Mouse (Mus musculus): ENCODE data around the gene Dach1. TPM values are rescaled to one million over a fixed set of nuclear protein-coding genes. Genes with fewer than 3 reads are reported as not detected.

Dach1 gene
- polyA plus RNA-seq, 1 experiment from 2014 or later: 33.7 TPM

DNA sequence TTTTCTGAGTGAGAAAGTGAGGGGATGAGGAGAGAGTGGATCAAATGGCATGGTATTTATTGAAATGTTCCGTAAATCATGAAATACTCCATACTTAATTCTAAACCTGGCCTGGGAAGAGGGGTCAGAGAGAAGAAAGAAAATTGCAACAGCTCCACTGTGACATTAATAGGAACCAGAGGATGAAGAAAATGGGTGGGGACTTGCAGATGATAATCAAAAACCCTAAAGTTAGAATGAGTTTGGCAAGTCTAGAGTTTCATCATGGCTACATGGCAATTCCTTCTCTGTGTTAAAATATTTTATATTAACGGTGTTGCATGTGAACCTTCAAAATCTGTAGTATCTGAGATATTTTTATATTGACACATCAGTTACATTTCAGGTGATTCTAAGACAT lies 80.3 kb downstream of the Dach1 start:
- H3K27ac ChIP-seq (ENCODE audit: low read depth, low read length): no peak overlapping the region
- DNase-seq (ENCODE audit: low spot score): no peak
- no peaks in the 10 kb centered on the region for H3K27me3 ChIP-seq (ENCODE audit: control insufficient read depth, insufficient read depth, low read length)
- H3K4me2 ChIP-seq (replicated peaks; ENCODE audit: low read depth, low read length): no peak overlapping the region
- H3K9ac ChIP-seq (ENCODE audit: low read depth, low read length): no peak overlapping the region
- H3K4me1 ChIP-seq (replicated peaks; ENCODE audit: control insufficient read depth, insufficient read depth, low read length): no peaks in the 10 kb centered on the region
- no peak for ATAC-seq (ENCODE audit: low FRiP score)
- H3K9me3 ChIP-seq (ENCODE audit: control insufficient read depth, low read length): no peaks in the 10 kb centered on the region
- H3K36me3 ChIP-seq (ENCODE audit: control insufficient read depth, insufficient read depth, low read length): no peaks in the 10 kb centered on the region
- no peak overlapping the region for H3K4me3 ChIP-seq (ENCODE audit: low read depth, low read length)
- 89% methylated on average over 2 of the region's 2 CpGs for WGBS

DNA sequence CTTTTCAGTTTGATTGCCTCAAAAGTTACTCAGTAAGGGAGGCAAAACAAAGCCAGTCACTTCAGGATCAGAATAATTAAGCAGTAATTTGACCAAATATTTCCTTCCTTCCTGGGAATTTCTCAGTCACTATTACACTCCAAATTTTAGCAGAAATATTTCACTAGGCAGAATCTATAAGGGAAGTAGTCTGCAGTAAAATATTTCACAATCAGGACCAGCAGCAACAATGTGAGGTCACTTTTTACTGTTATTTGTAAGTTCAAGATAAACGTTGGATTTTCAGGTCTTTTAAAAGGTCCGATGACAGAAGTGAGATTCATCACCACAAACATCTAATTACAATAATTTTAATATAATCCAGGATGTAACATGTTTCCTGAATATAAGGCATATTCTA lies 82.2 kb downstream of the Dach1 start:
- DNase-seq (ENCODE audit: low spot score) (no peak), ATAC-seq (ENCODE audit: low FRiP score) (no peak)
- H3K9ac ChIP-seq (ENCODE audit: low read depth, low read length): no peak overlapping the region
- H3K27ac ChIP-seq (ENCODE audit: low read depth, low read length): no peak overlapping the region
- no peaks in the 10 kb centered on the region for H3K36me3 ChIP-seq (ENCODE audit: control insufficient read depth, insufficient read depth, low read length)
- no peak overlapping the region for H3K4me2 ChIP-seq (replicated peaks; ENCODE audit: low read depth, low read length)
- H3K4me3 ChIP-seq (ENCODE audit: low read depth, low read length): no peak overlapping the region
- 76% methylated on average over 2 of the region's 2 CpGs for WGBS
- H3K4me1 ChIP-seq (replicated peaks; ENCODE audit: control insufficient read depth, insufficient read depth, low read length): no peaks in the 10 kb centered on the region
- no peaks in the 10 kb centered on the region for H3K9me3 ChIP-seq (ENCODE audit: control insufficient read depth, low read length)
- no peaks in the 10 kb centered on the region for H3K27me3 ChIP-seq (ENCODE audit: control insufficient read depth, insufficient read depth, low read length)

DNA sequence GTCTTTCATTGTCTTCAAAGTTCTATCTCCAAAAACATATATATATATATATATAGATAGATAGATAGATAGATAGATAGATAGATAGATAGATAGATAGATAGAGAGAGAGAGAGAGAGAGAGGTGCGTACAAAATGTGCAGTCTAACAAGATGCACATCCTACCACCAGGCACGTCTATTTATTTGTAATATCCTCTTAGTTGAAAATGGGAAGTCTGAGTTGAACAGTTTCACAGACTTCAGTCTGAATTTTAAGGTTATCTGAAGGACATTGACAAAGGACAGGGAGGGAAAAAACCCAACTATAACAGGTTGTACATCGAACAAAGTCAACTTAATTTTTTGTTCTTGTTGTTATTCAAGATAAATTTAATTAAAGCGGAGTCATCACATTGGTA lies 82.8 kb downstream of the Dach1 start:
- H3K9ac ChIP-seq (ENCODE audit: low read depth, low read length): no peak overlapping the region
- no peaks in the 10 kb centered on the region for H3K27me3 ChIP-seq (ENCODE audit: control insufficient read depth, insufficient read depth, low read length)
- ATAC-seq (ENCODE audit: low FRiP score) (no peak), DNase-seq (ENCODE audit: low spot score) (no peak)
- H3K4me2 ChIP-seq (replicated peaks; ENCODE audit: low read depth, low read length): no peak overlapping the region
- 92% methylated on average over 4 of the region's 4 CpGs for WGBS
- no peak overlapping the region for H3K27ac ChIP-seq (ENCODE audit: low read depth, low read length)
- H3K4me3 ChIP-seq (ENCODE audit: low read depth, low read length): no peak overlapping the region
- no peaks in the 10 kb centered on the region for H3K4me1 ChIP-seq (replicated peaks; ENCODE audit: control insufficient read depth, insufficient read depth, low read length)
- no peaks in the 10 kb centered on the region for H3K9me3 ChIP-seq (ENCODE audit: control insufficient read depth, low read length)
- no peaks in the 10 kb centered on the region for H3K36me3 ChIP-seq (ENCODE audit: control insufficient read depth, insufficient read depth, low read length)

DNA sequence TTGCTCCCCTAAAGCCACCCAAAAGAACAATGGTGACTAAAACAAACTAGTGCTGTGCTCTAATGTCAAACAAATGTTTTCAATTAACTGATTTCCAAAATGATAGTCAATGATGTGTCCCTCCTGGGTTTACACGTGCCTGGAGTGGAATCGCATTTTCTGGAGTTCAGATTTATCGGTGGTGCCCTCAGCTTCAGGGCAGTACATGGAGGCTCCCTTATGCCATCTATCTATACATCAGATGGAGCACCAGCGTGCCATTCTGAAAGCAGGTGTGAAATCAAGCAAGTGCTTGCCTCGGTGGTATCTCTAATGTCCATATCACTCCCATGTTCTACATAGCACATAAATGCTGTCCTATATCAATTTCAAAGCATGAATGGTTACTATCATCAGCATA lies 84.4 kb downstream of the Dach1 start:
- H3K27ac ChIP-seq (ENCODE audit: low read depth, low read length): no peak overlapping the region
- DNase-seq (ENCODE audit: low spot score): no peak
- 80% methylated on average over 5 of the region's 5 CpGs for WGBS
- H3K27me3 ChIP-seq (ENCODE audit: control insufficient read depth, insufficient read depth, low read length): no peaks in the 10 kb centered on the region
- no peaks in the 10 kb centered on the region for H3K4me1 ChIP-seq (replicated peaks; ENCODE audit: control insufficient read depth, insufficient read depth, low read length)
- no peak overlapping the region for H3K4me3 ChIP-seq (ENCODE audit: low read depth, low read length)
- H3K36me3 ChIP-seq (ENCODE audit: control insufficient read depth, insufficient read depth, low read length): no peaks in the 10 kb centered on the region
- no peak overlapping the region for H3K9ac ChIP-seq (ENCODE audit: low read depth, low read length)
- ATAC-seq (ENCODE audit: low FRiP score): no peak
- no peaks in the 10 kb centered on the region for H3K9me3 ChIP-seq (ENCODE audit: control insufficient read depth, low read length)
- no peak overlapping the region for H3K4me2 ChIP-seq (replicated peaks; ENCODE audit: low read depth, low read length)

DNA sequence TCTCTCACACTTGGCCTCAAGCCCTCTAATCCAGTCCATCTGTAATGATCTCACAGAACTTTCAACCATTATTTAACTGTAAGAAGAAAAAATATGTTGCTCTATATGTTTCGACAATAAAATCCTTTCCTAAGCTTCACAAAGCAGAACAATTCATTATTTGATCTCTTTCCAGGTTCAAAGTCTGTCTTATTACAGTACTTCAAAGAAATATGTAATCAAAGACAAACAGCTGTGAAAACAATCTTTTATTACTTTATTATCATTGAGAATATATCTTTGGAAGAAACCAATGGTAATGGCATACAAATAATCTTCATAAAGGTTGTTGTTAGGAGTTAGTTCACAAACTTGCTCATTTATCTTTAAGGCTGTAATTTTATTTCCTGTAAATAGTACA lies 84.8 kb downstream of the Dach1 start:
- Histone ChIP-seq H3K9ac (ENCODE audit: low read depth, low read length) (no peak overlapping the region), H3K27ac (ENCODE audit: low read depth, low read length) (no peak overlapping the region), H3K4me3 (ENCODE audit: low read depth, low read length) (no peak overlapping the region), H3K36me3 (ENCODE audit: control insufficient read depth, insufficient read depth, low read length) (no peaks in the 10 kb centered on the region), H3K27me3 (ENCODE audit: control insufficient read depth, insufficient read depth, low read length) (no peaks in the 10 kb centered on the region), H3K9me3 (ENCODE audit: control insufficient read depth, low read length) (no peaks in the 10 kb centered on the region), H3K4me1 (replicated peaks; ENCODE audit: control insufficient read depth, insufficient read depth, low read length) (no peaks in the 10 kb centered on the region), H3K4me2 (replicated peaks; ENCODE audit: low read depth, low read length) (no peak overlapping the region)
- no peak for DNase-seq (ENCODE audit: low spot score)
- ATAC-seq (ENCODE audit: low FRiP score): no peak
- WGBS: 87% methylated on average over 1 of the region's 1 CpGs

DNA sequence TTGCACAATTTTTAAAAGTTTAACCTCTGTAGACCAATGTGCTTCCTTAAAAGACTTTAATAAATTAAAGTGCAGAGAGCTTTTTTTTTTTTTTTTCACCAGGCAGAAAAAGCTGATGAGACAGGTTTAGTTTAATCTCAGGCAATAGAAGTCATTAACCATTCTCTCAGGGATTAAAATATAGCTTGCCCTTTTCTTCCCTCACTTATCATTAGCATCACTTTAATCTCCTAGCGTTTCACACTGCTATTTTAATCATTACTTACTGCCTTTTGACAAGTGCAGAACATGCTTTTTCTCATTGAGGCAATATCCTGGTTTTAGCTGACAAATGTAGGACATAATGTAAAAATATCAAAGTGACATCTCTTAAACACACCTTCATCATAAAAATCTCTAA lies 86.1 kb downstream of the Dach1 start:
- 41% methylated on average over 1 of the region's 1 CpGs for WGBS
- Histone ChIP-seq H3K27ac (ENCODE audit: low read depth, low read length) (no peak overlapping the region), H3K36me3 (ENCODE audit: control insufficient read depth, insufficient read depth, low read length) (no peaks in the 10 kb centered on the region), H3K4me2 (replicated peaks; ENCODE audit: low read depth, low read length) (no peak overlapping the region), H3K4me1 (replicated peaks; ENCODE audit: control insufficient read depth, insufficient read depth, low read length) (no peaks in the 10 kb centered on the region), H3K9me3 (ENCODE audit: control insufficient read depth, low read length) (no peaks in the 10 kb centered on the region), H3K4me3 (ENCODE audit: low read depth, low read length) (no peak overlapping the region), H3K27me3 (ENCODE audit: control insufficient read depth, insufficient read depth, low read length) (no peaks in the 10 kb centered on the region), H3K9ac (ENCODE audit: low read depth, low read length) (no peak overlapping the region)
- DNase-seq (ENCODE audit: low spot score) (no peak), ATAC-seq (ENCODE audit: low FRiP score) (no peak)

DNA sequence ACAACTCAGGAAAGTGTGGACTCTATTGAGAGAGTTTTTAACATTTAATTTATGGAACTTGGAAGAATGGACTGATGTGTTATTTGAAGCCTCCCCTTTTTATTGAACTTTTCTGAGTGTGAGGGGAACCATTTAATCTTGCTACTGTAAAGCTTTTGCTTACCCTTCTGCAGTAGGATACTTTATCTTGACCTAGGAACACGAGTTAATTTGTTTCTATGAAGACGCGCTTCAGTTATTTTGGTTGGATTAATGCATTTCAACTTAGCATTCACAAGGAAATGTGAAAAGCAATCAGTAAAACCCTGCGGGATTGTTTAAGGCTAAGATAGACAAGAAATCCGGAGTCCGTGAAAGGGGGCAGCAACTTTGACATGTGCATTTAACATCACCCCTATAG lies 89.6 kb downstream of the Dach1 start:
- Histone ChIP-seq H3K4me2 (replicated peaks; ENCODE audit: low read depth, low read length) (no peak overlapping the region), H3K9me3 (ENCODE audit: control insufficient read depth, low read length) (no peaks in the 10 kb centered on the region), H3K27me3 (ENCODE audit: control insufficient read depth, insufficient read depth, low read length) (no peaks in the 10 kb centered on the region), H3K9ac (ENCODE audit: low read depth, low read length) (no peak overlapping the region), H3K4me3 (ENCODE audit: low read depth, low read length) (no peak overlapping the region), H3K36me3 (ENCODE audit: control insufficient read depth, insufficient read depth, low read length) (no peaks in the 10 kb centered on the region), H3K27ac (ENCODE audit: low read depth, low read length) (no peak overlapping the region), H3K4me1 (replicated peaks; ENCODE audit: control insufficient read depth, insufficient read depth, low read length) (no peaks in the 10 kb centered on the region)
- no peak for ATAC-seq (ENCODE audit: low FRiP score)
- 76% methylated on average over 6 of the region's 6 CpGs for WGBS
- DNase-seq (ENCODE audit: low spot score): no peak

DNA sequence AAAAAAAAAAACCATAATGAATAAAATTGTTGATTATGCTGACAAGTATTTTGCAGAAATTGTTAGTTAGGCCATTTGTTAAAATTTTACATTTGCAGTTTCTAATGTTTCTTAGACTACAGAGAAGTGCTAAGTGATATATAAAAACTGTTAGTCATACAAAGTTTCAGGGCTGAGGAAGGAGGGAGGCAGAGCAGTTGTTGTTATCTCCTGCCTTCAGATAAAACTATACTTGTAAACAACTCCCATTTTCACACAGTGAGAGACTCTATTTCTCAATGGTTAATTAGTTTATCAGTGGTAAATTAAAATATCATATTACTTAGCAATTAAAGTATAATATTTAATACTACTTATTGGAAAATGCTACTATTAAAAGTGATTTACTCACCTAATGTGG lies 91.6 kb downstream of the Dach1 start:
- ATAC-seq (ENCODE audit: low FRiP score): no peak
- no peak for DNase-seq (ENCODE audit: low spot score)
- peaks cover 3% of the 10 kb centered on the region; the same call in 1 of the 2 replicates for H3K4me1 ChIP-seq (replicated peaks; ENCODE audit: control insufficient read depth, insufficient read depth, low read length)
- H3K27ac ChIP-seq (ENCODE audit: low read depth, low read length): no peak overlapping the region
- H3K4me3 ChIP-seq (ENCODE audit: low read depth, low read length): no peak overlapping the region
- H3K9me3 ChIP-seq (ENCODE audit: control insufficient read depth, low read length): no peaks in the 10 kb centered on the region
- H3K9ac ChIP-seq (ENCODE audit: low read depth, low read length): no peak overlapping the region
- no peaks in the 10 kb centered on the region for H3K36me3 ChIP-seq (ENCODE audit: control insufficient read depth, insufficient read depth, low read length)
- H3K27me3 ChIP-seq (ENCODE audit: control insufficient read depth, insufficient read depth, low read length): no peaks in the 10 kb centered on the region
- H3K4me2 ChIP-seq (replicated peaks; ENCODE audit: low read depth, low read length): no peak overlapping the region

DNA sequence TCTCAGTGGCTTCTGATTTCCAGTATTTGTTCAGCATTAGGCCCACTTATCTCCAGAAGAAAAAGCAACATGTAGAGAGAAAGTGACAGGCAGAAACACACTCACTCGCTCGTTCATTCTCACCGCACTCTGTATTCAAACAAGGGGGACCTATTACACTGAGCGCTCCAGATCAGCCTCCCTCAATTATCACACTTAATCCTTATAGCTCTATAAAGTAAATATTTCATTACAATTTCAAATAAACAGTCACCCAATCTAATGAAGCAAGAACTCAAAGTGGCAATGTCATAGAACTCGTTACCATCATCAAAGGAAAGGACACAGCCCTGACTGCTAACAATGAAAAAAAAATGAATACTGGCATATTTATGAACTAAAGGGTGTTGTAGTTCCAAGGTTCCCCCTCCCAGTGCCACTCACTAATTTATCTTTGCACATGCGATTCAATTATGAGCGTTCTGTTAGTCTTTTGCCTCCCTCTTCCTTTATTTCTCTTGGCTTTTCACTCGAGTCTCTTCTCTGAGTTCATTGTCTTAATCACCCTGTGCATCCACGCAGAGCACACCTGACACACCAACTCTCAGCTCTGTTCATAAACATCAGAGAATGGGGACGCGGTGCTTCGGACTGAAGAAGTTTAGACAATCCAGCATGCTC lies 96.0 kb downstream of the Dach1 start:
- H3K9me3 ChIP-seq (ENCODE audit: control insufficient read depth, low read length): no peaks in the 10 kb centered on the region
- peak overlapping the region; percentile 70 for H3K27ac ChIP-seq (ENCODE audit: low read depth, low read length)
- peak overlapping the region; percentile 12; the same call in 1 of the 2 replicates for H3K4me2 ChIP-seq (replicated peaks; ENCODE audit: low read depth, low read length)
- DNase-seq (ENCODE audit: low spot score) (no peak), ATAC-seq (ENCODE audit: low FRiP score) (peak; percentile 22; the same call in 1 of the 2 replicates)
- no peak overlapping the region for H3K4me3 ChIP-seq (ENCODE audit: low read depth, low read length)
- no peaks in the 10 kb centered on the region for H3K36me3 ChIP-seq (ENCODE audit: control insufficient read depth, insufficient read depth, low read length)
- H3K4me1 ChIP-seq (replicated peaks; ENCODE audit: control insufficient read depth, insufficient read depth, low read length): peaks cover 12% of the 10 kb centered on the region
- no peak overlapping the region for H3K9ac ChIP-seq (ENCODE audit: low read depth, low read length)
- no peaks in the 10 kb centered on the region for H3K27me3 ChIP-seq (ENCODE audit: control insufficient read depth, insufficient read depth, low read length)
- 49% methylated on average over 12 of the region's 12 CpGs for WGBS
